Mouse (Mus musculus): ENCODE measurements around the gene Capn8. TPM values are rescaled to one million over a fixed set of nuclear protein-coding genes. Genes with fewer than 3 reads are reported as not detected.

The Capn8 gene
- total RNA-seq, 2 experiments from 2014 or later, result not detected

DNA sequence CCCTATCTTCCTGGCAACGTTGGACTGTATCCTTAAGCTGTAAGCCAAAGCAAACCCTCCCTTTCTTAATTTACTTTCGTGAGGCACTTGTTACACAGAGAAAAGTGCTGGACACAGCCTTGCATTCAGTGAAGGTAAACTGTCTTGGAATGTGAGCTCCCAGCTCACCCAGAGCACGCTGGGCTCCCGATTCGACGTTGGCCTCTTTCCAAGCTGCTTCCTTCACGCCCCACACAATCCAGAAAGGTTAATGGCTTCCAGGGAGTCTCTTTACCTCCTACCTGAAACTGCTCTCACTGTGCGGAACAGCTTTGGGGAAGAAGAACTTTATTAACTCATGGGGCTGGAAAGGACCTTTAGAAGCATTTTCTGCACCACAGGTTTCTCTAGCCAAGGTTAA is 110.5 kb downstream of the Capn8 start:
- no peak for DNase-seq (ENCODE audit: low spot score in 2 of 2)

DNA sequence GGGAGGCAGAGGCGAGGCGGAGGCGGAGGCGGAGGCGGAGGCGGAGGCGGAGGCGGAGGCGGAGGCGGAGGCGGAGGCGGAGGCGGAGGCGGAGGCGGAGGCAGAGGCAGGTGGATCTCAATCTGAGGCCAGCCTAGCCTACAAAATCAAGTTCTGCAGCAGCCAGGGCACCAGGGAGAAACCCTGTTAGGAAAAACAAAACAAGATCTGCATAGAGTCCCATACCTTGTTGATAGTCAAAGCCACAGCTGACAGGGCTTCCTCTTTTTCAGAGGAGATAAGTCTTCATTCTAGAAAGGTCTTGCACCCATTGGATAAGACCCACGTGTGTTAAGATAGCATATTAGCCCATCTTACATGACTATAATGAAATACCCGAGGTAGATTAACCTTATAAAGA is 113.3 kb downstream of the Capn8 start:
- DNase-seq (ENCODE audit: low spot score in 2 of 2), result no peak

DNA sequence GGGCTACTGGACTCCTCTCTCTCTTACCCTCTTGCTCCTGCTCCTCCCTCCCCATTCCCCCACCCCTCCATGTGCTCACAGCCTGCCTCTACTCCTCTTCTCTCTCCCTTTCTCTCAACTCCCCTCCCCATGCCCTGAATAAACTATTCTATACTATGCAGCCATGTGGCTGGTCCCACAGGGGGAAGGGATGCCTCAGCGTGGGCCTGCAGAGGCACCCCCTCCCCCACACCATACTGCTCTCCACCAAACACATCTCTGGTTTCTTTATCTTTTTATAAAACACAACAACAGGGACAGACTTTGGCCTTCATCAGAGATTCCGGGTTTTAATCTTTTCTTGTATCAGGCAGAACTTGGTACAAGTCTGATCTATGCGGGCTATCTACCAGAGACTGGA is 114.4 kb downstream of the Capn8 start:
- DNase-seq (ENCODE audit: low spot score in 2 of 2), result peak in 1 of 2 experiments; percentile 15

DNA sequence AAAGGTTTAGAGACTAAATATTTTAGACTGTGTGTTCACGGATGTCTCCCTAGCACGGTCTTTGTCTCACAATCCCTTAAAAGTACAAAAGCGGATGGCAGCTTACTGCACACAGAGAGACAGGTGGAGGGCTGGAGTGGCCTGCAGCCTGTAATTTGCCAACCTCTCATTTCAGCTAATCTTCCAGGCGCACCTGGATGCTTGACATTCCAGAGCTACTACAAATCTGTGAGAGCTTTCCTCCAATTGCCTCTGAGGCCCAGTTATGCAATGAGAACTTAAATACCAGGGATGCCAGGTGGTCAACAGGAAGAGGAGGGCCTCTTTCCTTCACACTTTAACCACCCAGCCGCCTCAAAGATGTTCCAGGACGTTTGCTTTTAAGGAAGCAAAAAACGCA is 114.8 kb downstream of the Capn8 start:
- DNase-seq (ENCODE audit: low spot score in 2 of 2), result no peak

Other genes with a start within 250 kb of the Capn8 start
- gene Fbxo28, start 223.4 kb upstream of the Capn8 start, total RNA-seq (2021), result 10 to 100 TPM; 51.8 to 51.9 TPM
- gene Trp53bp2, start 155.8 kb upstream of the Capn8 start, total RNA-seq (2021), result 10 to 100 TPM; 32.0 to 38.2 TPM
- 10 to 100 TPM; 63.2 to 68.1 TPM for gene Capn2, start 47.4 kb upstream of the Capn8 start, total RNA-seq (2021)
- gene Ccdc185, start 184.2 kb downstream of the Capn8 start, total RNA-seq (2021), result under 1 TPM in 1 of 2 experiments, not detected in 1; 0.25 TPM
- 100 to 1,000 TPM; 132 TPM for gene Susd4, start 198.9 kb downstream of the Capn8 start, total RNA-seq (2021)